Mouse (Mus musculus): ENCODE data around the gene Acsl5. TPM values are rescaled to one million over a fixed set of nuclear protein-coding genes. Genes with fewer than 3 reads are reported as not detected.

Acsl5 gene
- polyA plus RNA-seq, 1 experiment from 2014 or later: 17.1 TPM

GRCm38 (mm10) chr19:55266786-55267185 lies 15.0 kb downstream of the Acsl5 start:
- H3K4me1 ChIP-seq (replicated peaks): no peaks in the 10 kb centered on the region
- no peak overlapping the region for H3K4me2 ChIP-seq
- no peaks in the 10 kb centered on the region for H3K9me3 ChIP-seq
- H3K36me3 ChIP-seq: no peaks in the 10 kb centered on the region
- no peak overlapping the region for H3K4me3 ChIP-seq
- ATAC-seq (ENCODE audit: low read depth): no peak
- H3K27me3 ChIP-seq: no peaks in the 10 kb centered on the region
- no peak overlapping the region for H3K9ac ChIP-seq
- no peak overlapping the region for H3K27ac ChIP-seq (replicated peaks)
- 89% methylated on average over 3 of the region's 3 CpGs for WGBS

DNA sequence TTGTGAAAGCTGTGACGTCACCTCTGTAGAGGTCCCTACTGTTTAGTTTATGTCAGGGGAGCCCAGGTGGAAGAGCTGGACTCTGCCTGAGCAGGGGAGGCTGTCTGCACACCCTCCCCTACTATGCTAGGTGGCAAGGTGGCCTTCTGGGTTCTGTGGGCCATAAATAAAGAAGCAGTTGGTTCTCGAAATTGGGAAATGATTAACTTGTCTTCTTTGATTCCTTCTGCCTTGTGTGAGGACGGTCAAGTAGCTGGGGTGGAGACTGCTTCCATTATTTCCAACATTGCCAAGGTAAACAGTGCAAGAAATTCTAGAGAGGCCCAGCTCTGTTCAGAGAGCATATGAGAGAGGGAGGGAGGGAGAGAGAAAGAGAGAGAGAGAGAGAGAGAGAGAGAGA lies 16.4 kb downstream of the Acsl5 start:
- no peaks in the 10 kb centered on the region for H3K27me3 ChIP-seq
- 71% methylated on average over 3 of the region's 3 CpGs for WGBS
- no peak overlapping the region for H3K27ac ChIP-seq (replicated peaks)
- no peak overlapping the region for H3K4me3 ChIP-seq
- H3K4me1 ChIP-seq (replicated peaks): no peaks in the 10 kb centered on the region
- H3K9ac ChIP-seq: no peak overlapping the region
- H3K36me3 ChIP-seq: no peaks in the 10 kb centered on the region
- H3K4me2 ChIP-seq: no peak overlapping the region
- no peak for ATAC-seq (ENCODE audit: low read depth)
- H3K9me3 ChIP-seq: no peaks in the 10 kb centered on the region

- 87% methylated on average over 5 of the region's 5 CpGs for WGBS
- ATAC-seq (ENCODE audit: low read depth): no peak
- H3K4me2 ChIP-seq: no peak overlapping the region
- no peak overlapping the region for H3K4me3 ChIP-seq
- H3K27ac ChIP-seq (replicated peaks): no peak overlapping the region
- H3K36me3 ChIP-seq: no peaks in the 10 kb centered on the region
- no peaks in the 10 kb centered on the region for H3K4me1 ChIP-seq (replicated peaks)
- H3K27me3 ChIP-seq: no peaks in the 10 kb centered on the region
- H3K9me3 ChIP-seq: no peaks in the 10 kb centered on the region
- H3K9ac ChIP-seq: no peak overlapping the region
Measured at GRCm38 (mm10) chr19:55269051-55269450, 17.3 kb downstream of the Acsl5 start.

GRCm38 (mm10) chr19:55271448-55271847 lies 19.7 kb downstream of the Acsl5 start:
- WGBS: 37% methylated on average over 3 of the region's 3 CpGs
- Histone ChIP-seq H3K4me1 (replicated peaks) (no peaks in the 10 kb centered on the region), H3K4me2 (no peak overlapping the region), H3K4me3 (no peak overlapping the region), H3K27me3 (no peaks in the 10 kb centered on the region), H3K36me3 (no peaks in the 10 kb centered on the region), H3K9ac (no peak overlapping the region), H3K27ac (replicated peaks) (no peak overlapping the region), H3K9me3 (no peaks in the 10 kb centered on the region)
- ATAC-seq (ENCODE audit: low read depth): no peak

DNA sequence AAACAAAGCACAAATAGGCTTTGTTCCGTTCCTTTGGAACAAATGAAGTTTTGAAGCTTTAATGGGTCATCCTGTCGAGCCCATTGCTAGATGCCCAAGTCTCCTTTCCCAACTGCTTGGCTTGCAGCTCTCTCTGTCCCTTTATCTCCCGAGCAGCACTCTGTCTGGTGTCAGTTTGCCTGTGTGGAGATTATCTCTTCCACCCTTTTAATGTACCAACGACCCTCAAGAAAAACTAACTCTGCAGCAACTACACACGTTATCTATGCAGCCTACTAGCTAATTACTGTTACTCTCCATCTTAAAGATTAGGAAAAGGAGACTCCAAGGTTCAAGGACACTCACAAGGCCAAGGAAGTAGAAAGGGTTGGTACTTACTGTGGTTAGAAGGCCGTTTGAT lies 21.6 kb downstream of the Acsl5 start:
- Histone ChIP-seq H3K36me3 (no peaks in the 10 kb centered on the region), H3K9me3 (no peaks in the 10 kb centered on the region), H3K27me3 (no peaks in the 10 kb centered on the region), H3K4me3 (no peak overlapping the region), H3K9ac (no peak overlapping the region), H3K4me2 (no peak overlapping the region), H3K4me1 (replicated peaks) (no peaks in the 10 kb centered on the region), H3K27ac (replicated peaks) (no peak overlapping the region)
- 80% methylated on average over 6 of the region's 6 CpGs for WGBS
- no peak for ATAC-seq (ENCODE audit: low read depth)

GRCm38 (mm10) chr19:55276100-55276499 lies 24.4 kb downstream of the Acsl5 start:
- no peak overlapping the region for H3K4me2 ChIP-seq
- no peaks in the 10 kb centered on the region for H3K27me3 ChIP-seq
- H3K4me3 ChIP-seq: no peak overlapping the region
- ATAC-seq (ENCODE audit: low read depth): no peak
- no peak overlapping the region for H3K9ac ChIP-seq
- no peak overlapping the region for H3K27ac ChIP-seq (replicated peaks)
- no peaks in the 10 kb centered on the region for H3K9me3 ChIP-seq
- WGBS: 80% methylated on average over 4 of the region's 4 CpGs
- H3K4me1 ChIP-seq (replicated peaks): no peaks in the 10 kb centered on the region
- H3K36me3 ChIP-seq: peaks cover 7% of the 10 kb centered on the region; the same call in 1 of the 2 replicates

DNA sequence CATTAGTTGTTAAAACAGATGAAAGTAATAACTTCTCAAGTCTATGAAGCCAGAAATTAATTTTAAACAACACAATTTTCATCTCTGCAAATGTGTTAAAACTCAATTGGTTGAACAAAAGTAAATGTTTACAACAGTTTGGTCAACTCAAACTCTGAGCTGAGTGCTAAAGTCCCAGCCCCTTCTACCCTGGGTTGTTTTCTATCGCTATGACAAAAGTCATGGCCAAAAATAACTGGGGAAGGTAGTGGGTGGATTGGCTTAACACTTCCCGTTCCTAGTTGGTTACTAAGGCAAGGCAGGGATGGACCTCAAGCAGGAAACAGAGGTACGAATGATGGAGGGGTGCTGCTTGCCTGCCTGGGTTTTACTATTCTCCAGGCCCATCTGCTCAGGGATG lies 25.0 kb downstream of the Acsl5 start:
- H3K4me3 ChIP-seq: no peak overlapping the region
- H3K4me1 ChIP-seq (replicated peaks): no peaks in the 10 kb centered on the region
- 89% methylated on average over 3 of the region's 3 CpGs for WGBS
- no peaks in the 10 kb centered on the region for H3K27me3 ChIP-seq
- H3K36me3 ChIP-seq: peaks cover 11% of the 10 kb centered on the region; the same call in 1 of the 2 replicates
- H3K9ac ChIP-seq: no peak overlapping the region
- no peak for ATAC-seq (ENCODE audit: low read depth)
- no peaks in the 10 kb centered on the region for H3K9me3 ChIP-seq
- H3K4me2 ChIP-seq: no peak overlapping the region
- no peak overlapping the region for H3K27ac ChIP-seq (replicated peaks)

DNA sequence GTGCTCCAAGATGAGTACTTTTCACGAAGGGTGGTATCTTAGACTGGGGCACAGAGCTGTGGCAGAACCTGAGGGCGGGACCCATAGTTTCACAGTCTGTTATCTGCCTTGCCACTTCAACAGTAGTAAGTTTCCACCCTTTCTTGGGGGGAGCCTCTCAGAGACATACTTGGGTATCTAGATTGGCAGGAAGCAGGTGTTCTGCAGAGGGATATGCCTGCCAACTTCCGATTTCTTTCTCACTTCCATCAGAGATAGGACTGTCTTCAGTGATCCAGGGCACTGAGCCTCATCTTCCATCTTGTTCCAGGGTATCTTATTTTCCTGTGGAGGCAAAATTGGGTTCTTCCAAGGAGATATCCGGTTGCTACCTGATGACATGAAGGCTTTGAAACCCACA lies 32.4 kb downstream of the Acsl5 start:
- H3K27ac ChIP-seq (replicated peaks): no peak overlapping the region
- H3K36me3 ChIP-seq: peaks cover 27% of the 10 kb centered on the region
- ATAC-seq (ENCODE audit: low read depth): no peak
- H3K4me1 ChIP-seq (replicated peaks): no peaks in the 10 kb centered on the region
- no peaks in the 10 kb centered on the region for H3K9me3 ChIP-seq
- 97% methylated on average over 4 of the region's 4 CpGs for WGBS
- H3K4me3 ChIP-seq: no peak overlapping the region
- H3K4me2 ChIP-seq: no peak overlapping the region
- H3K27me3 ChIP-seq: no peaks in the 10 kb centered on the region
- no peak overlapping the region for H3K9ac ChIP-seq

- peaks cover 21% of the 10 kb centered on the region for H3K36me3 ChIP-seq
- WGBS: 90% methylated on average over 4 of the region's 4 CpGs
- no peaks in the 10 kb centered on the region for H3K27me3 ChIP-seq
- H3K4me1 ChIP-seq (replicated peaks): no peaks in the 10 kb centered on the region
- no peaks in the 10 kb centered on the region for H3K9me3 ChIP-seq
- H3K27ac ChIP-seq (replicated peaks): no peak overlapping the region
- H3K9ac ChIP-seq: no peak overlapping the region
- ATAC-seq (ENCODE audit: low read depth): no peak
- no peak overlapping the region for H3K4me2 ChIP-seq
- no peak overlapping the region for H3K4me3 ChIP-seq
Measured at GRCm38 (mm10) chr19:55286034-55286433, 34.3 kb downstream of the Acsl5 start.

GRCm38 (mm10) chr19:55288974-55289373 lies 37.2 kb downstream of the Acsl5 start:
- Histone ChIP-seq H3K4me2 (no peak overlapping the region), H3K9me3 (no peaks in the 10 kb centered on the region), H3K27me3 (no peaks in the 10 kb centered on the region), H3K4me3 (no peak overlapping the region), H3K4me1 (replicated peaks) (no peaks in the 10 kb centered on the region), H3K9ac (no peak overlapping the region), H3K36me3 (peaks cover 16% of the 10 kb centered on the region), H3K27ac (replicated peaks) (no peak overlapping the region)
- ATAC-seq (ENCODE audit: low read depth): no peak

DNA sequence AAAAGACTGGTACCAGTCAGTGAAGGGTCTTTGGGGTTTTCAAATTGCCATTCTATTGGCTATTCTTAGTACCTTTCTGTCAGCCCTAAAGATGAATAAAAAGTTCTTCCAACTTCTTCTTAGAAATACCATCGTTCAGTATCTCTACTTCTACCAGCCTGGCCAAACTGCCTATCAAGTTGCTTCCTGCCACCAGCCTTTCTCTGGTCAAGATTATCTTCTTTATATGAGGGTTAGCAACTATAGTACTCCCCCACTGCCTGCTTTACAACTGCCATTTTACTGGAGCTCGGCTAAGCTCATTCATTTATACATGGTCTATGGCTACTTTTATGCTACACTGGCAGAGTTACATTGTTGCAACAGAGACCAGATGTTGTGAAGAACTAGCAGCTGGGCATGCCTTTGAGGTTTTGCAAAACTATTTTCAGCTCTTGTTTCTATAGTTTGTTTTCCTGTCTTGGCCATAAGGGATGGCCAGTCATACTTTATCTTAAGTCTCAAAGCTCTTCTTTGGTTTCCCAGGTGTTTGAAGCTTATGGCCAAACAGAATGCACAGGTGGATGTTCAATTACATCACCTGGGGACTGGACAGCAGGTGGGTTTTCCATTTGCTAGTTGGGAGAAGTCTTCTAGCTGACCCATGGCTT lies 39.0 kb downstream of the Acsl5 start:
- Histone ChIP-seq H3K27me3 (no peaks in the 10 kb centered on the region), H3K9ac (no peak overlapping the region), H3K4me2 (no peak overlapping the region), H3K4me1 (replicated peaks) (no peaks in the 10 kb centered on the region), H3K9me3 (no peaks in the 10 kb centered on the region), H3K36me3 (peaks cover 28% of the 10 kb centered on the region), H3K27ac (replicated peaks) (no peak overlapping the region), H3K4me3 (no peak overlapping the region)
- 82% methylated on average over 2 of the region's 2 CpGs for WGBS
- ATAC-seq (ENCODE audit: low read depth): no peak

- no peak overlapping the region for H3K27ac ChIP-seq (replicated peaks)
- H3K4me3 ChIP-seq: no peak overlapping the region
- WGBS: 93% methylated on average over 2 of the region's 2 CpGs
- no peaks in the 10 kb centered on the region for H3K9me3 ChIP-seq
- no peaks in the 10 kb centered on the region for H3K4me1 ChIP-seq (replicated peaks)
- H3K27me3 ChIP-seq: no peaks in the 10 kb centered on the region
- no peak for ATAC-seq (ENCODE audit: low read depth)
- peaks cover 40% of the 10 kb centered on the region for H3K36me3 ChIP-seq
- H3K9ac ChIP-seq: no peak overlapping the region
- no peak overlapping the region for H3K4me2 ChIP-seq
Measured at GRCm38 (mm10) chr19:55292210-55292850, 40.6 kb downstream of the Acsl5 start.

- no peak overlapping the region for H3K4me3 ChIP-seq
- no peak for ATAC-seq (ENCODE audit: low read depth)
- 40% methylated on average over 4 of the region's 4 CpGs for WGBS
- no peak overlapping the region for H3K4me2 ChIP-seq
- H3K36me3 ChIP-seq: peaks cover 40% of the 10 kb centered on the region
- H3K9ac ChIP-seq: no peak overlapping the region
- no peaks in the 10 kb centered on the region for H3K4me1 ChIP-seq (replicated peaks)
- H3K27ac ChIP-seq (replicated peaks): no peak overlapping the region
- no peaks in the 10 kb centered on the region for H3K27me3 ChIP-seq
- no peaks in the 10 kb centered on the region for H3K9me3 ChIP-seq
Measured at GRCm38 (mm10) chr19:55293175-55293574, 41.4 kb downstream of the Acsl5 start.
